Mouse (Mus musculus): ENCODE measurements around the gene Plxna2.

GRCm38 (mm10) chr1:194688161-194688560 is 70.1 kb downstream of the Plxna2 start:
- TF ChIP-seq POLR2A (IDR thresholded peaks at IDR 0.05; ENCODE audit: low read depth, low read length) = no peak
- TF ChIP-seq CTCF (IDR thresholded peaks at IDR 0.05; ENCODE audit: extremely low read depth, insufficient read length, insufficient replicate concordance, low read depth, low read length) = no peak

Measured in small intestine, adult 2 months (tissue).